Mouse (Mus musculus): ENCODE results near the gene Ltbp2. TPM values are rescaled to one million over a fixed set of nuclear protein-coding genes. Genes with fewer than 3 reads are reported as not detected.

The Ltbp2 gene
- 1 to 10 TPM in 1 of 2 experiments, under 1 TPM in 1; 0.74 to 1.3 TPM for total RNA-seq (2021)
- long read RNA-seq, experiment 1 = 0 reads
- long read RNA-seq, experiment 2, partial matches to known transcripts = 0 of 1 reads
- long read RNA-seq, experiment 2, other reads (novel, unspliced or antisense) = 1 of 1 reads

GRCm38 (mm10) chr12:84876481-84877121 is at the start of gene Ltbp2:
Gene Ltbp2 (minus strand): TSS chr12:84876532.
- DNase-seq (ENCODE audit: low spot score in 2 of 2) = peak; percentile 63 to 69

- DNase-seq (ENCODE audit: low spot score in 2 of 2) = peak in 1 of 2 experiments; percentile 32
Observed at GRCm38 (mm10) chr12:84924324-84924723, 48.0 kb upstream of the Ltbp2 start.

- DNase-seq (ENCODE audit: low spot score in 2 of 2) = no peak
Observed at GRCm38 (mm10) chr12:84921881-84922419, 45.6 kb upstream of the Ltbp2 start.

GRCm38 (mm10) chr12:84918809-84919208 is 42.5 kb upstream of the Ltbp2 start:
- no peak for DNase-seq (ENCODE audit: low spot score in 2 of 2)

GRCm38 (mm10) chr12:84917799-84918198 is 41.5 kb upstream of the Ltbp2 start:
- DNase-seq (ENCODE audit: low spot score in 2 of 2) = no peak

GRCm38 (mm10) chr12:84914959-84915358 is 38.6 kb upstream of the Ltbp2 start:
- DNase-seq (ENCODE audit: low spot score in 2 of 2) = no peak

GRCm38 (mm10) chr12:84912652-84913104 is 36.3 kb upstream of the Ltbp2 start:
- DNase-seq (ENCODE audit: low spot score in 2 of 2) = peak in 1 of 2 experiments; percentile 24

- no peak for DNase-seq (ENCODE audit: low spot score in 2 of 2)
Observed at GRCm38 (mm10) chr12:84911640-84912039, 35.3 kb upstream of the Ltbp2 start.

GRCm38 (mm10) chr12:84910066-84910465 is 33.7 kb upstream of the Ltbp2 start:
- no peak for DNase-seq (ENCODE audit: low spot score in 2 of 2)

- DNase-seq (ENCODE audit: low spot score in 2 of 2) = peak; percentile 14 to 18
Observed at GRCm38 (mm10) chr12:84907627-84908480, 31.5 kb upstream of the Ltbp2 start.

- peak in 1 of 2 experiments; percentile 27 for DNase-seq (ENCODE audit: low spot score in 2 of 2)
Observed at GRCm38 (mm10) chr12:84907024-84907626, 30.8 kb upstream of the Ltbp2 start.

- no peak for DNase-seq (ENCODE audit: low spot score in 2 of 2)
Observed at GRCm38 (mm10) chr12:84904399-84904798, 28.1 kb upstream of the Ltbp2 start.

- no peak for DNase-seq (ENCODE audit: low spot score in 2 of 2)
Observed at GRCm38 (mm10) chr12:84900317-84900716, 24.0 kb upstream of the Ltbp2 start.

- DNase-seq (ENCODE audit: low spot score in 2 of 2) = no peak
Observed at GRCm38 (mm10) chr12:84897322-84897721, 21.0 kb upstream of the Ltbp2 start.

- no peak for DNase-seq (ENCODE audit: low spot score in 2 of 2)
Observed at GRCm38 (mm10) chr12:84896235-84896634, 19.9 kb upstream of the Ltbp2 start.

GRCm38 (mm10) chr12:84893648-84894628 is 17.6 kb upstream of the Ltbp2 start:
- DNase-seq (ENCODE audit: low spot score in 2 of 2) = no peak

GRCm38 (mm10) chr12:84890289-84890688 is 14.0 kb upstream of the Ltbp2 start:
- no peak for DNase-seq (ENCODE audit: low spot score in 2 of 2)

- no peak for DNase-seq (ENCODE audit: low spot score in 2 of 2)
Observed at GRCm38 (mm10) chr12:84885107-84885876, 9.0 kb upstream of the Ltbp2 start.

GRCm38 (mm10) chr12:84884423-84885076 is 8.2 kb upstream of the Ltbp2 start:
- no peak for DNase-seq (ENCODE audit: low spot score in 2 of 2)
